Mouse (Mus musculus): Measurements from ENCODE around the gene Zfp286. TPM values are rescaled to one million over a fixed set of nuclear protein-coding genes. Genes with fewer than 3 reads are reported as not detected.
A peak's percentile ranks its signal among the peaks of the same experiment; 100 is the strongest.

The Zfp286 gene
- polyA plus RNA-seq (2016; fragmentation: Nextera tagmentation; extraction: Ambion mirVana): 31.9 and 33.6 TPM in 2 replicates

DNA sequence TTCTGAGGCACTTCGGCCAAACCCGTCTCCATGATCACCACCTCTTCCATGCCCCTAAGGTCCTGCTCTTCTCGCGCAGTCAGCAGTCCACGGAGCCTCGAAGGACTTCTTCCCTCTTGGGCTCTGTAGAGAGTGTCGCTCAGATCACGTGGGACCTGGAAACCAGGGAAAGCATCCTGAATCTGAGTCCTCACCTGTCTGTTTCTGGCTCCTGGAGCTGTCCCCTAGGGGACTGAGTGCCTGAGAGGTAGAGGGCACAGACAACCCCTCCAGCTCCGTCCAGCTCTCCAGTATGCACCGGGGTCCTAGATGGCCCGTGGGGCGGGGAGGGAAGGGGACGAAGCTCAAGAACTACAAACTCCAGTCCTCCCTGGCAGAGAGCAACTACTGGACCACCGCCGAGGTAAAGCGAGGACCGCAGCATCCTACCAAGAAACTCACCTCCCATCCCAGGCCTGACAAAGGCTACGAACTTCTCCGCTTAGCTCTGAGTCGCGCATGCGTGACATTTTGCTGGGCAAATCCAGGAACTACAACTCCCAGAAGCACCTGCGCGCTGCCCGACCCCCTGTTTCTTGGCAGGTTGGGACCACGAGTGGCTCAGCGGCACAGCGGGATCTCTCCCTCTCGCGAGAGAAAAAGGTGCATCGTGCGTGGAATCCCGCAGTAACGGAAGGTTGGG lies at the start of gene Zfp286:
Gene Zfp286 (minus strand): TSS at position 528 of the 682 bp plus-strand sequence.
- 6% methylated on average over 34 of the region's 34 CpGs for WGBS
- Histone ChIP-seq H3K9ac (peak within 1 kb of the TSS; percentile 76), H3K9me3 (no peaks in the 10 kb centered on the region), H3K27me3 (no peaks in the 10 kb centered on the region), H3K4me1 (peaks cover 8% of the 10 kb centered on the region), H3K36me3 (replicated peaks) (peaks cover 27% of the 10 kb centered on the region), H3K4me3 (replicated peaks) (peak within 1 kb of the TSS; percentile 61), H3K27ac (0 out of 2 replicates have a peak within 1 kb of the TSS, but pooled peaks have one; percentile 6), H3K4me2 (peak within 1 kb of the TSS; percentile 68)
- peak; percentile 95 for ATAC-seq (ENCODE audit: low FRiP score)

DNA sequence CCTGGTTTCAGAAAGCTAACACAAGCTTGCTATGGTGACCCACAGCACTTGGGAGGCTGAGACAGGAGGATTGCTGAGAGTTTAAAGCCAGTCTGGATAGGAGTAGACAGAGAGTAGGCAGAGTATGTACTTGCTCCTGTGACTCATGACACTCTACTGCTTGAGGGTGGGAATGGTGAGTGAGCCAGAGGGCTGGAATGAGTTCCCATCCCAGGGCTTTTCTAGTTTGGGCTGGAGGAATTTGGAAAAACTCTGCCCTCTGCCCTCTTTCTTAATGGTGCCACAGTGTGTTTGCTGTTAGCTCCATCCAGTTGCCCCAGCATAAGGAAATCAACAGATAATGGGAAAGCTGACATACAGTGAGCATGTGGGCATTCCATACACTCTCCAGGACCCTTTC lies 42.6 kb upstream of the Zfp286 start:
- Histone ChIP-seq H3K27me3 (no peaks in the 10 kb centered on the region), H3K4me2 (no peak overlapping the region), H3K9me3 (no peaks in the 10 kb centered on the region), H3K9ac (no peak overlapping the region), H3K36me3 (replicated peaks) (no peaks in the 10 kb centered on the region), H3K4me3 (replicated peaks) (no peak overlapping the region), H3K4me1 (no peaks in the 10 kb centered on the region), H3K27ac (no peak overlapping the region)
- no peak for ATAC-seq (ENCODE audit: low FRiP score)

DNA sequence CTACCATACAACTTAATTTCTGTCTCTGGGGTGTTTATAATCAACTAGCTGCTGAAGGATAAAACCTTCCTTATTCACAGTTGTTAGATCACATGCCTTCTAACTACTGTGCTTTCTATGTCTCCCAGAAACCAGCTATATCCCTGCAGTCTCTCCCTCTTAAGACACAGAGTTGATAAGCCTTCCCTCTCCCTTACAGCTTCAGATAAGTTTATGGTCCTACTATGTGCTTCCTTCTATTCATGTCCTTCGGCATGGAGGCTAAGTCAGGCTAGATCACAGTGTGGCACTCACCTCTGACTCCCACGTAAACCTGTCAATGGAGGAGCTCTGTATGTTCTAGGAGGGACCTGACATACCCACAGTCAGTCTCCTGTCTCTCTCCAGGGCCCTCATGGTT lies 41.1 kb upstream of the Zfp286 start:
- 87% methylated on average over 2 of the region's 2 CpGs for WGBS
- no peaks in the 10 kb centered on the region for H3K4me1 ChIP-seq
- no peaks in the 10 kb centered on the region for H3K9me3 ChIP-seq
- no peak for ATAC-seq (ENCODE audit: low FRiP score)
- H3K36me3 ChIP-seq (replicated peaks): no peaks in the 10 kb centered on the region
- H3K27me3 ChIP-seq: no peaks in the 10 kb centered on the region
- H3K27ac ChIP-seq: no peak overlapping the region
- H3K4me3 ChIP-seq (replicated peaks): no peak overlapping the region
- H3K4me2 ChIP-seq: no peak overlapping the region
- H3K9ac ChIP-seq: no peak overlapping the region

DNA sequence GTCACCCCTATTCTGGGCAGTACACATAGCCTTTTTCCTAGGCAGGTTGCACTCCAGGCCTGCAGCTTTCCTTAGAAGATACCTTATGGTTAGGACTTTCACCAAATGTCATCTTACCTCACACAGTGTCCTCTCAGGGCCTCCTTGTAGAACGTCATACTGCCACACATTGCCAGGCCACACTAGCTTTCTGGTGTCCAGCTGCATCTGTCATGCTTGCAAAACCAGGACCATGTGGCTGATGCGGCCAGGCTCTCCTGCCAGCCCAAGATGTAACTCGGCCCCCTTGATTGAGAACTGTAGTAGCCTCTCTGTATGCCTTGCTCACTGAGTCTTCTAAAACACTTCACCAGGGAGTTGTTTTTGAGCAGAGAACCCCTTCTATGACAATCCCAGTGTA lies 38.6 kb upstream of the Zfp286 start:
- WGBS: 83% methylated on average over 3 of the region's 3 CpGs
- ATAC-seq (ENCODE audit: low FRiP score): no peak
- no peak overlapping the region for H3K4me2 ChIP-seq
- no peaks in the 10 kb centered on the region for H3K4me1 ChIP-seq
- no peaks in the 10 kb centered on the region for H3K9me3 ChIP-seq
- H3K27me3 ChIP-seq: no peaks in the 10 kb centered on the region
- no peak overlapping the region for H3K4me3 ChIP-seq (replicated peaks)
- H3K9ac ChIP-seq: no peak overlapping the region
- H3K27ac ChIP-seq: no peak overlapping the region
- H3K36me3 ChIP-seq (replicated peaks): no peaks in the 10 kb centered on the region

DNA sequence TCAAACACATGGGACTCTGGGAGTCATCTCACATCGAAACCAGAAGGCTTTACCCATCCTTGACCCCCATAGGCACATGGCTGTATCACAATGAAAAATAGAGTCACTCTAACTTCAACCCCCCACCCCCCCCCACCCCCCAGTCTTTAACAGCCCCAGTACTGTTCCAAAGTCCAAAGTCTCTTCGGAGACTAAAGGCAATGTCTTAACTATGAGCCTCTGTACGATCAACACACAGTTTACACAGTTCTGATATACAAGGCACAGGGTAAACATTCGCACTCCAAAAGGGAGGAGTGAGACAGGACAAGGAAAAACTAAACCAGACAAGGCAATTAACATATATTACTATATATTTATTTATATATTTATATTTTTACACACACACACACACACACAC lies 37.9 kb upstream of the Zfp286 start:
- no peaks in the 10 kb centered on the region for H3K36me3 ChIP-seq (replicated peaks)
- 92% methylated on average over 4 of the region's 4 CpGs for WGBS
- no peaks in the 10 kb centered on the region for H3K4me1 ChIP-seq
- no peak for ATAC-seq (ENCODE audit: low FRiP score)
- H3K27ac ChIP-seq: no peak overlapping the region
- no peaks in the 10 kb centered on the region for H3K27me3 ChIP-seq
- no peak overlapping the region for H3K4me2 ChIP-seq
- no peak overlapping the region for H3K9ac ChIP-seq
- no peak overlapping the region for H3K4me3 ChIP-seq (replicated peaks)
- no peaks in the 10 kb centered on the region for H3K9me3 ChIP-seq

DNA sequence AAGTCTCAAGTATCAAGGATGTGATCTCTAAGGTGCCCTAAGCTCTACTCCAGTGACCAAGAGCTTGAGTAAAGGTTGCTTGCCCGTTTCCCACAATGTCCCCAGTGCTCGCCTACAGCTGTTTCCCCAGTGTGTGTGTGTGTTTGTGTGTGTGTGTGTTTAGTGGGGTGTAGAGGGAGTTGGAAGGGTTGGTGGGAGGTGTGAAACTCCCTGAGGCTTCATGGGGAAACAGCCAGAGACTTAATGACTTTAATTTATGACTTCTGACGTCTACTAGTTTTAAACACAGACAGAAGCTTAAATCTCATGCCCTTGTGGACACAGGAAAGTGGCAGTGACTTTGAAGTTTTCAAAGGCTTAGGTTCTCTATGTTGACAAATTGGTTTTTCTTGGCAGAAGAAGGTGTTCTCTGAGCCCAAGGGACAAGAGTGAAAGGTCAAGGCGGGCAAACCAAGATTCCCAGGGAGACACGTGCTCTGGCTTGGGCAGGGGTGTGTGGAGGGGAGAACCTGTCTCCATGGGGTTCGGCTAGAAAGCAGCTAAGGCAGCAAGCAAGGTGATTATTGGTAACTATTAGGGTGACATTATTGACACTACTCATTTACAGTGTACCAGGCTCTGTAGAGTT lies 37.0 kb upstream of the Zfp286 start:
- H3K4me1 ChIP-seq: no peaks in the 10 kb centered on the region
- no peaks in the 10 kb centered on the region for H3K9me3 ChIP-seq
- WGBS: 79% methylated on average over 6 of the region's 6 CpGs
- no peak overlapping the region for H3K27ac ChIP-seq
- no peak overlapping the region for H3K4me2 ChIP-seq
- H3K27me3 ChIP-seq: no peaks in the 10 kb centered on the region
- H3K4me3 ChIP-seq (replicated peaks): no peak overlapping the region
- no peak overlapping the region for H3K9ac ChIP-seq
- ATAC-seq (ENCODE audit: low FRiP score): no peak
- no peaks in the 10 kb centered on the region for H3K36me3 ChIP-seq (replicated peaks)

DNA sequence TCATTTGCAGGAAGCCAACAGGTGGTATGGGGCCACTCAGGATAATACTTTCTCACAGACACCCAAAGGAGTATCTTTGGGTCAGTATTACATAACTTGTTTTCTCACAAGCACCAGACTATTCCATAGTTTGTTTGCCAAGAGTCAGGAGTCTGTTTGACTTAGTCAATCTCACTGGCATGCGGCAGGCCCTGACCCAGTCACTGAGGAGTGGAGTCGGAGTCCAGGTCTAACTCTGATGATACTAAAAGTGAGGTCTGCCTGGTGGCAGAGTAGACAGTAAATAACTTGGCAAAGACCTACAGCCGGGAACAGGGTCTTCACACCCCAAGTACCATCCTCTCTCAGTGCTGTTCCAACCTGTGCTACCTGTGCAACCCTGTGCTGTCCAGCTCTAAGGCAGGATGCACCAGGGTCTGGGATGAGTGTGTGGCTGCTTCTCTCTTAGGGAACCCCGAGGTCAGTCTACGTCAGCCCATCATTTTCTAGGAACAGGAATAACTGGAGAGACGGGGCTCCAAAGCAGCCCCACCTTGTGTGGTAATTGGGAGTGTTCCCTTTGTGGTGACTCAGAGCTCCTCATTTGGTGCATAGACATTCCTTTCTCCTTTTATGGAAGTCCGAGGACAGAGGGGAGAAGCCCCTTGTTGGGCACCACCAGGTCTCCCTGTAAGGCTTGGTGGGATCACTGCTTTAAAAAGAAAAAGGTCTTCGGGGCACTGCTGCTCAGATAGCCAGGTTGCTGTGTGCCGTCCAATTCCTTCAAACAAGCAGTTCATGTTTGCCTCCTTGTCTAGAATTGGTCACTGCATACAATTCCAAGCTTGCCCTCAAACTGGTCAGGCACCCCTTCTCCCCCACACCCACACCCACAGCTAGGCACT lies 36.2 kb upstream of the Zfp286 start:
- H3K4me3 ChIP-seq (replicated peaks): no peak overlapping the region
- H3K9ac ChIP-seq: no peak overlapping the region
- H3K36me3 ChIP-seq (replicated peaks): no peaks in the 10 kb centered on the region
- no peak overlapping the region for H3K4me2 ChIP-seq
- no peak overlapping the region for H3K27ac ChIP-seq
- H3K4me1 ChIP-seq: peaks cover 7% of the 10 kb centered on the region
- no peaks in the 10 kb centered on the region for H3K9me3 ChIP-seq
- 84% methylated on average over 9 of the region's 9 CpGs for WGBS
- ATAC-seq (ENCODE audit: low FRiP score): no peak
- H3K27me3 ChIP-seq: 0 out of 2 replicates have a peak, but pooled peaks cover 3% of the 10 kb centered on the region

DNA sequence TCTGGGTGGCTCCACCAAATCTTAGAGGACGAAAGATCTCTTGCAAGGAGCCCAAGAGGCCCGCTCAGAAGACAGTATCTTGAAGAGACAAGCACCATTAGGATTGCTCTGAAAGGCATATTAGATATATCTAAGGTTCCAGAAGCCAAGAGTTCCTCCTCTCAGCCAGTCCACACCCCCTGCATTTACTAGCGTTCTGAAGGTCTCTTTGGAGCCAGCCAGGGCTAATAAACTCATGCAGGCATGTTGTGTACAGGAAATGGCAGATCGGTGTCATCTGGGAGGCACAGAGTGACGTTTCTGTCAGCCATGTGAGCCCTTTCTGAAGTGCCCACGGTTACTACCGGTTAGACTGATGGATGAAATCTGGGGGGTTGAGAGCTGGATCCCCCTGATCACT lies 34.9 kb upstream of the Zfp286 start:
- no peak overlapping the region for H3K9ac ChIP-seq
- no peak overlapping the region for H3K4me3 ChIP-seq (replicated peaks)
- no peak overlapping the region for H3K27ac ChIP-seq
- WGBS: 86% methylated on average over 7 of the region's 7 CpGs
- no peak for ATAC-seq (ENCODE audit: low FRiP score)
- H3K27me3 ChIP-seq: peaks cover 4% of the 10 kb centered on the region; the same call in 1 of the 2 replicates
- no peaks in the 10 kb centered on the region for H3K9me3 ChIP-seq
- no peaks in the 10 kb centered on the region for H3K36me3 ChIP-seq (replicated peaks)
- peaks cover 15% of the 10 kb centered on the region for H3K4me1 ChIP-seq
- no peak overlapping the region for H3K4me2 ChIP-seq

DNA sequence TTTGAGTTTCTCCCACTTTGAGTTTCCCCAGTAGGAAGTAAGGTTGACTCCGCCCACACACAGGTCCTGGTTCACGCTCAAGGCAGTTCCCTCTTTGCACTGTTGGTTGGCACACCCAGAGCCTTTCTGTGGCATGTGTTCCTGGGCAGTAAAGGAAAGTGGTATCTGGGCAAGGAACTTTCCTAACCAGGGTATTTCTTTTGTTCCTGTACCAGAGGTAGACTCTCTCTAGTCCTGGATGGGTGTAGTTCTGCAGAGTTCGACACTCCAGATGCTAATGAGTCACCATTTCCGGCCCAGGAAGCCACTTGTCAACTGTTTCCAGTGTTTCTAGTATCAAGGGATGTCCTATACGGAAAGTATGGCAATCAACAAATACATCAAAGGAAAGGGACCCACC lies 32.6 kb upstream of the Zfp286 start:
- Histone ChIP-seq H3K9ac (no peak overlapping the region), H3K27me3 (peaks cover 10% of the 10 kb centered on the region; the same call in 1 of the 2 replicates), H3K27ac (no peak overlapping the region), H3K4me3 (replicated peaks) (no peak overlapping the region), H3K4me2 (no peak overlapping the region), H3K36me3 (replicated peaks) (no peaks in the 10 kb centered on the region), H3K4me1 (peaks cover 15% of the 10 kb centered on the region), H3K9me3 (no peaks in the 10 kb centered on the region)
- no peak for ATAC-seq (ENCODE audit: low FRiP score)
- 80% methylated on average over 5 of the region's 5 CpGs for WGBS

DNA sequence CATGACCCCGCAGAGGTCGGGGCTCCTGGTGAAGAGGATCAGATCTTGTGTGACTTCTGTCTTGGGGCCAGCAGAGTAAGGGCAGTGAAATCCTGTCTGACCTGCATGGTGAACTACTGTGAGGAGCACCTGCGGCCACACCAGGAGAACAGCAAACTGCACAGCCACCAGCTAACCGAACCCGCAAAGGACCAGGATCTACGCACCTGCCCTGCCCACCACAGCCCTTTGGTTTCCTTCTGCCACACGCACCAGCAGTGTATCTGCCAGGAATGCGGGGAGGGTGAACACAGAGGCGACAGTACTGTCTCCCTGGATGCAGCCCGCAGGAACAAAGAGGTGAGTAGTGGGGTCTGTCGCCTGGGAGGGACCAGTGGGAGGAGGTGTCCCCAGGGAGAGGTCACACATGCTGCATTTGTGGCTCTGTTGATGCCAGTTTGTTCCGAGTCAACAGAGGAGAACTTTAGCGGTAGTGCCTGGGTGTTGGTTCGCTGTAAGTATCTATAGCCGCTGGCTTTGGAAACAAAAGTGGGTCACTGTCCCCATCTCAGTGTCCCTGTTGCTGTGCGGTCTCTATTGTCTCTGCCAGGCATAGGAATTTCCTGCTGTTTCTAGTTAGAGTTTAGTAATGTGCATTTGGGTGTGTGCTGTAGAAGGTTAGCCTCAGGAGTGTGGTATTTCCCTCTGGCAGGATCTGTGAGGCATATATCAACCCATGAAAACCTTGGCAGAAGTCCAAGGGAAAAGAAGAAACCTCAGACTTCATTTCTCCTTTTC lies 31.6 kb upstream of the Zfp286 start:
- ATAC-seq (ENCODE audit: low FRiP score): 0 out of 2 replicates have a peak, but pooled peaks have one; percentile 33
- Histone ChIP-seq H3K36me3 (replicated peaks) (no peaks in the 10 kb centered on the region), H3K4me3 (replicated peaks) (peak overlapping the region; percentile 34), H3K9ac (peak overlapping the region; percentile 29; the same call in 1 of the 2 replicates), H3K4me2 (peak overlapping the region; percentile 55), H3K27me3 (peaks cover 10% of the 10 kb centered on the region; the same call in 1 of the 2 replicates), H3K4me1 (peaks cover 15% of the 10 kb centered on the region), H3K27ac (0 out of 2 replicates have a peak overlapping the region, but pooled peaks have one; percentile 42), H3K9me3 (no peaks in the 10 kb centered on the region)
- 25% methylated on average over 16 of the region's 16 CpGs for WGBS

DNA sequence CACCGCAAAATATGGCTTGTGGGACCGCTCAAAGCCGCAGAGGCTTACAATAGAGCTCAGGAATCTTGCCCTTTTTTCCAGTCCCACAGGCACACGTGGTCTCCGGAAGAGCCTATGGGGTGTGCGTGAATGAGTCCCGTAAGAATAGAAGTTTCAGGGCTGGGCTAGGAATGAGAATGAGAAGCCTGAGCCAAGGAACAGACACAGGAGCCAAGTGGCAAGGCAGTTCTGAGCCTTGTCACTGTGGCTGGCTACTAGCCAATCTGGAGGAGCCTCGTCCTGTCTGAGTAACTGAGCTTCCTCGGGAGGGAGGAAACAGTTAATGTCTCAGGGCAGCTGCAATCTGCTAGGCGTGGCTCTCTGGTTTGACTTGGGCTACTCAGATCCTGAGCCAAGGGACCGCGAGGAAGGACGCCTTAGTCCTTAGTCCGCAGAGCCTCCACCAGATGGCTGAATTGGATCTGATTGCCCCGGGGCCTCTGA lies 30.8 kb upstream of the Zfp286 start, which contains the start of gene Trim16:
Gene Trim16 (plus strand): TSS at position 173 of the 483 bp plus-strand sequence.
- peaks cover 15% of the 10 kb centered on the region for H3K4me1 ChIP-seq
- 0 out of 2 replicates have a peak within 1 kb of the TSS, but pooled peaks have one; percentile 42 for H3K27ac ChIP-seq
- peak within 1 kb of the TSS; percentile 34 for H3K4me3 ChIP-seq (replicated peaks)
- peak within 1 kb of the TSS; percentile 29; the same call in 1 of the 2 replicates for H3K9ac ChIP-seq
- peak; percentile 51; the same call in 1 of the 2 replicates for ATAC-seq (ENCODE audit: low FRiP score)
- H3K9me3 ChIP-seq: no peaks in the 10 kb centered on the region
- peak within 1 kb of the TSS; percentile 55 for H3K4me2 ChIP-seq
- 11% methylated on average over 15 of the region's 15 CpGs for WGBS
- H3K27me3 ChIP-seq: peaks cover 10% of the 10 kb centered on the region; the same call in 1 of the 2 replicates
- no peaks in the 10 kb centered on the region for H3K36me3 ChIP-seq (replicated peaks)

All from forebrain, embryonic 12.5 days (tissue).